Mouse (Mus musculus): ENCODE data around the gene Gm45837. TPM values are rescaled to one million over a fixed set of nuclear protein-coding genes. Genes with fewer than 3 reads are reported as not detected.
A peak's percentile ranks its signal among the peaks of the same experiment; 100 is the strongest.

Gene Gm45837
- total and polyA plus RNA-seq, 2 experiments = not detected

DNA sequence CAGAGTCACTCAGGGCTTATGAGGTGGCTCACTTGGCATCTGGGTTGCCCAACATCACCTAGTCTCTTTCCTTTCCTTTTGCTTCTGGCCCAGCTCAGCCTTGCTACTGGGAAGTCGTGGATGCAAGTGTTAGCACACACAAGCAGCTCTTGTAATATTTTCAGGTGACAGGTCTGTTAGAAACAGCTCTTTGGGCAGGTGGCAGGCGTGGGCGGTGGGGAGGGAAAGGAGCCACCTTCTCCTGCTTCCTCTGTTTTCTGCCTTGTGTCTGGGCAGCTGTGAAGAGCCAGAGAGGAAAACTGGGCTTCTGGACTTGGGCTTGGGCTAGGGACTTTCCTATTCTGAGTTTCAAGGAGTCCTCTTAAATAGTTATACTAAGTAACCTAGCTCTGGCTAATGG lies 65.3 kb downstream of the Gm45837 start:
- Histone ChIP-seq H3K27ac (replicated peaks; ENCODE audit: insufficient read depth, low read depth, low read length) (no peak overlapping the region), H3K36me3 (ENCODE audit: control insufficient read depth, insufficient read depth, low read length) (no peaks in the 10 kb centered on the region), H3K4me3 (ENCODE audit: insufficient read depth, low read depth, low read length) (no peak overlapping the region), H3K27me3 (ENCODE audit: control insufficient read depth, insufficient read depth, low read length) (no peaks in the 10 kb centered on the region), H3K9ac (ENCODE audit: low read depth, low read length) (no peak overlapping the region), H3K4me1 (ENCODE audit: control insufficient read depth, insufficient read depth, low read length) (peaks cover 3% of the 10 kb centered on the region; the same call in 1 of the 2 replicates), H3K79me2 (ENCODE audit: control insufficient read depth, insufficient read depth, low read length) (no peaks in the 10 kb centered on the region)
- WGBS = 73% methylated on average over 3 of the region's 3 CpGs
- TF ChIP-seq CTCF (IDR thresholded peaks at IDR 0.05; ENCODE audit: low read depth, low read length) (no peak), POLR2A (IDR thresholded peaks at IDR 0.05; ENCODE audit: extremely low read depth, insufficient read depth, low read length) (no peak)
- DNase-seq (ENCODE audit: extremely low read depth, low read depth, low spot score) = no peak

GRCm38 (mm10) chr7:101476493-101476892 lies 65.8 kb downstream of the Gm45837 start:
- TF ChIP-seq CTCF (IDR thresholded peaks at IDR 0.05; ENCODE audit: low read depth, low read length) (no peak), POLR2A (IDR thresholded peaks at IDR 0.05; ENCODE audit: extremely low read depth, insufficient read depth, low read length) (no peak)
- Histone ChIP-seq H3K4me3 (ENCODE audit: insufficient read depth, low read depth, low read length) (no peak overlapping the region), H3K79me2 (ENCODE audit: control insufficient read depth, insufficient read depth, low read length) (no peaks in the 10 kb centered on the region), H3K36me3 (ENCODE audit: control insufficient read depth, insufficient read depth, low read length) (no peaks in the 10 kb centered on the region), H3K4me1 (ENCODE audit: control insufficient read depth, insufficient read depth, low read length) (peaks cover 3% of the 10 kb centered on the region; the same call in 1 of the 2 replicates), H3K27me3 (ENCODE audit: control insufficient read depth, insufficient read depth, low read length) (no peaks in the 10 kb centered on the region), H3K27ac (replicated peaks; ENCODE audit: insufficient read depth, low read depth, low read length) (no peak overlapping the region), H3K9ac (ENCODE audit: low read depth, low read length) (no peak overlapping the region)
- DNase-seq (ENCODE audit: extremely low read depth, low read depth, low spot score) = no peak
- WGBS = 65% methylated on average over 4 of the region's 4 CpGs

- no peak for DNase-seq (ENCODE audit: extremely low read depth, low read depth, low spot score)
- TF ChIP-seq POLR2A (IDR thresholded peaks at IDR 0.05; ENCODE audit: extremely low read depth, insufficient read depth, low read length) (no peak), CTCF (IDR thresholded peaks at IDR 0.05; ENCODE audit: low read depth, low read length) (no peak)
- H3K79me2 ChIP-seq (ENCODE audit: control insufficient read depth, insufficient read depth, low read length) = no peaks in the 10 kb centered on the region
- peaks cover 3% of the 10 kb centered on the region; the same call in 1 of the 2 replicates for H3K4me1 ChIP-seq (ENCODE audit: control insufficient read depth, insufficient read depth, low read length)
- no peak overlapping the region for H3K4me3 ChIP-seq (ENCODE audit: insufficient read depth, low read depth, low read length)
- H3K27ac ChIP-seq (replicated peaks; ENCODE audit: insufficient read depth, low read depth, low read length) = no peak overlapping the region
- no peaks in the 10 kb centered on the region for H3K36me3 ChIP-seq (ENCODE audit: control insufficient read depth, insufficient read depth, low read length)
- WGBS = 31% methylated on average over 5 of the region's 5 CpGs
- H3K27me3 ChIP-seq (ENCODE audit: control insufficient read depth, insufficient read depth, low read length) = no peaks in the 10 kb centered on the region
- no peak overlapping the region for H3K9ac ChIP-seq (ENCODE audit: low read depth, low read length)
These were observed 66.5 kb downstream of the Gm45837 start for GRCm38 (mm10) chr7:101477200-101477599.

- 62% methylated on average over 5 of the region's 5 CpGs for WGBS
These were observed 67.4 kb downstream of the Gm45837 start for GRCm38 (mm10) chr7:101478099-101478498.

GRCm38 (mm10) chr7:101479841-101480240 lies 69.2 kb downstream of the Gm45837 start:
- no peaks in the 10 kb centered on the region for H3K27me3 ChIP-seq (ENCODE audit: control insufficient read depth, insufficient read depth, low read length)
- H3K4me1 ChIP-seq (ENCODE audit: control insufficient read depth, insufficient read depth, low read length) = peaks cover 3% of the 10 kb centered on the region; the same call in 1 of the 2 replicates
- 70% methylated on average over 4 of the region's 4 CpGs for WGBS
- DNase-seq (ENCODE audit: extremely low read depth, low read depth, low spot score) = peak; percentile 29
- TF ChIP-seq POLR2A (IDR thresholded peaks at IDR 0.05; ENCODE audit: extremely low read depth, insufficient read depth, low read length) (no peak), CTCF (IDR thresholded peaks at IDR 0.05; ENCODE audit: low read depth, low read length) (no peak)
- no peaks in the 10 kb centered on the region for H3K79me2 ChIP-seq (ENCODE audit: control insufficient read depth, insufficient read depth, low read length)
- H3K4me3 ChIP-seq (ENCODE audit: insufficient read depth, low read depth, low read length) = no peak overlapping the region
- no peak overlapping the region for H3K27ac ChIP-seq (replicated peaks; ENCODE audit: insufficient read depth, low read depth, low read length)
- no peaks in the 10 kb centered on the region for H3K36me3 ChIP-seq (ENCODE audit: control insufficient read depth, insufficient read depth, low read length)
- no peak overlapping the region for H3K9ac ChIP-seq (ENCODE audit: low read depth, low read length)

More at GRCm38 (mm10) chr7:101478099-101478498, 67.4 kb downstream of the Gm45837 start:
- peaks cover 3% of the 10 kb centered on the region; the same call in 1 of the 2 replicates for H3K4me1 ChIP-seq (ENCODE audit: control insufficient read depth, insufficient read depth, low read length)
- DNase-seq (ENCODE audit: extremely low read depth, low read depth, low spot score) = no peak
- no peaks in the 10 kb centered on the region for H3K36me3 ChIP-seq (ENCODE audit: control insufficient read depth, insufficient read depth, low read length)
- no peak overlapping the region for H3K27ac ChIP-seq (replicated peaks; ENCODE audit: insufficient read depth, low read depth, low read length)
- H3K9ac ChIP-seq (ENCODE audit: low read depth, low read length) = no peak overlapping the region
- H3K4me3 ChIP-seq (ENCODE audit: insufficient read depth, low read depth, low read length) = no peak overlapping the region
- H3K27me3 ChIP-seq (ENCODE audit: control insufficient read depth, insufficient read depth, low read length) = no peaks in the 10 kb centered on the region
- TF ChIP-seq POLR2A (IDR thresholded peaks at IDR 0.05; ENCODE audit: extremely low read depth, insufficient read depth, low read length) (no peak), CTCF (IDR thresholded peaks at IDR 0.05; ENCODE audit: low read depth, low read length) (no peak)
- no peaks in the 10 kb centered on the region for H3K79me2 ChIP-seq (ENCODE audit: control insufficient read depth, insufficient read depth, low read length)

GRCm38 (mm10) chr7:101480671-101481070 lies 70.0 kb downstream of the Gm45837 start:
- Histone ChIP-seq H3K36me3 (ENCODE audit: control insufficient read depth, insufficient read depth, low read length) (no peaks in the 10 kb centered on the region), H3K27ac (replicated peaks; ENCODE audit: insufficient read depth, low read depth, low read length) (no peak overlapping the region), H3K4me1 (ENCODE audit: control insufficient read depth, insufficient read depth, low read length) (peaks cover 3% of the 10 kb centered on the region; the same call in 1 of the 2 replicates), H3K9ac (ENCODE audit: low read depth, low read length) (no peak overlapping the region), H3K27me3 (ENCODE audit: control insufficient read depth, insufficient read depth, low read length) (no peaks in the 10 kb centered on the region), H3K79me2 (ENCODE audit: control insufficient read depth, insufficient read depth, low read length) (no peaks in the 10 kb centered on the region), H3K4me3 (ENCODE audit: insufficient read depth, low read depth, low read length) (no peak overlapping the region)
- no peak for TF ChIP-seq CTCF (IDR thresholded peaks at IDR 0.05; ENCODE audit: low read depth, low read length)
- no peak for TF ChIP-seq POLR2A (IDR thresholded peaks at IDR 0.05; ENCODE audit: extremely low read depth, insufficient read depth, low read length)
- DNase-seq (ENCODE audit: extremely low read depth, low read depth, low spot score) = no peak
- 69% methylated on average over 6 of the region's 6 CpGs for WGBS

All from liver, adult 2 months (tissue).